Mouse (Mus musculus): ENCODE measurements around the gene Tgfbr1. TPM values are rescaled to one million over a fixed set of nuclear protein-coding genes. Genes with fewer than 3 reads are reported as not detected.
A peak's percentile ranks its signal among the peaks of the same experiment; 100 is the strongest.

Gene Tgfbr1
- total and polyA plus RNA-seq, 3 experiments = 1.7 to 65.1 (median 26.6) TPM

- TF ChIP-seq GATA1 (IDR thresholded peaks at IDR 0.05; ENCODE audit: borderline replicate concordance, low read length) (no peak), GATA2 (IDR thresholded peaks at IDR 0.05; ENCODE audit: borderline replicate concordance, low read depth, low read length) (no peak), POLR2AphosphoS5 (IDR thresholded peaks at IDR 0.05; ENCODE audit: insufficient replicate concordance, low read depth, low read length) (no peak), CTCF (IDR thresholded peaks at IDR 0.05; ENCODE audit: low read depth, low read length) (no peak), TAL1 (conservative IDR thresholded peaks at IDR 0.05; ENCODE audit: low read depth, low read length) (no peak)
- Histone ChIP-seq H3K27me3 (ENCODE audit: insufficient read depth, low read length) (peaks cover 2% of the 10 kb centered on the region; the same call in 1 of the 2 replicates), H3K36me3 (replicated peaks) (no peaks in the 10 kb centered on the region), H3K9me3 (replicated peaks) (no peaks in the 10 kb centered on the region), H3K4me1 (ENCODE audit: insufficient read depth, low read depth, low read length) (no peaks in the 10 kb centered on the region), H3K4me3 (ENCODE audit: low read depth, low read length) (no peak overlapping the region)
- no peak for DNase-seq (ENCODE audit: low spot score)
- ATAC-seq (ENCODE audit: extremely low read depth, insufficient number of reproducible peaks, low FRiP score, poor library complexity, severe bottlenecking) = no peak
Observed at GRCm38 (mm10) chr4:47336941-47337600, 16.0 kb upstream of the Tgfbr1 start.

- Histone ChIP-seq H3K27me3 (ENCODE audit: insufficient read depth, low read length) (peaks cover 7% of the 10 kb centered on the region), H3K9me3 (replicated peaks) (no peaks in the 10 kb centered on the region), H3K4me1 (ENCODE audit: insufficient read depth, low read depth, low read length) (0 out of 2 replicates have a peak, but pooled peaks cover 4% of the 10 kb centered on the region), H3K36me3 (replicated peaks) (no peaks in the 10 kb centered on the region), H3K4me3 (ENCODE audit: low read depth, low read length) (no peak overlapping the region)
- no peak for ATAC-seq (ENCODE audit: extremely low read depth, insufficient number of reproducible peaks, low FRiP score, poor library complexity, severe bottlenecking)
- no peak for TF ChIP-seq GATA1 (IDR thresholded peaks at IDR 0.05; ENCODE audit: borderline replicate concordance, low read length)
- TF ChIP-seq CTCF (IDR thresholded peaks at IDR 0.05; ENCODE audit: low read depth, low read length) = no peak
- TF ChIP-seq GATA2 (IDR thresholded peaks at IDR 0.05; ENCODE audit: borderline replicate concordance, low read depth, low read length) = no peak
- TF ChIP-seq TAL1 (conservative IDR thresholded peaks at IDR 0.05; ENCODE audit: low read depth, low read length) = no peak
- no peak for TF ChIP-seq POLR2AphosphoS5 (IDR thresholded peaks at IDR 0.05; ENCODE audit: insufficient replicate concordance, low read depth, low read length)
- DNase-seq (ENCODE audit: low spot score) = no peak
Observed at GRCm38 (mm10) chr4:47342632-47343031, 10.4 kb upstream of the Tgfbr1 start.

- TF ChIP-seq CTCF (IDR thresholded peaks at IDR 0.05; ENCODE audit: low read depth, low read length) (no peak), POLR2AphosphoS5 (IDR thresholded peaks at IDR 0.05; ENCODE audit: insufficient replicate concordance, low read depth, low read length) (no peak), GATA1 (IDR thresholded peaks at IDR 0.05; ENCODE audit: borderline replicate concordance, low read length) (no peak), TAL1 (conservative IDR thresholded peaks at IDR 0.05; ENCODE audit: low read depth, low read length) (no peak), GATA2 (IDR thresholded peaks at IDR 0.05; ENCODE audit: borderline replicate concordance, low read depth, low read length) (no peak)
- ATAC-seq (ENCODE audit: extremely low read depth, insufficient number of reproducible peaks, low FRiP score, poor library complexity, severe bottlenecking) (peak; percentile 71), DNase-seq (ENCODE audit: low spot score) (no peak)
- Histone ChIP-seq H3K4me1 (ENCODE audit: insufficient read depth, low read depth, low read length) (peaks cover 9% of the 10 kb centered on the region), H3K9me3 (replicated peaks) (no peaks in the 10 kb centered on the region), H3K36me3 (replicated peaks) (no peaks in the 10 kb centered on the region), H3K27me3 (ENCODE audit: insufficient read depth, low read length) (peaks cover 20% of the 10 kb centered on the region), H3K4me3 (ENCODE audit: low read depth, low read length) (no peak overlapping the region)
Observed at GRCm38 (mm10) chr4:47347022-47347421, 6.0 kb upstream of the Tgfbr1 start.

GRCm38 (mm10) chr4:47349759-47350158, 3.3 kb upstream of the Tgfbr1 start:
- H3K9me3 ChIP-seq (replicated peaks) = no peaks in the 10 kb centered on the region
- ATAC-seq (ENCODE audit: extremely low read depth, insufficient number of reproducible peaks, low FRiP score, poor library complexity, severe bottlenecking) (no peak), DNase-seq (ENCODE audit: low spot score) (no peak)
- H3K4me1 ChIP-seq (ENCODE audit: insufficient read depth, low read depth, low read length) = peaks cover 19% of the 10 kb centered on the region
- H3K36me3 ChIP-seq (replicated peaks) = no peaks in the 10 kb centered on the region
- peaks cover 17% of the 10 kb centered on the region for H3K27me3 ChIP-seq (ENCODE audit: insufficient read depth, low read length)
- H3K4me3 ChIP-seq (ENCODE audit: low read depth, low read length) = no peak overlapping the region
- TF ChIP-seq CTCF (IDR thresholded peaks at IDR 0.05; ENCODE audit: low read depth, low read length) (no peak), GATA2 (IDR thresholded peaks at IDR 0.05; ENCODE audit: borderline replicate concordance, low read depth, low read length) (no peak), TAL1 (conservative IDR thresholded peaks at IDR 0.05; ENCODE audit: low read depth, low read length) (no peak), POLR2AphosphoS5 (IDR thresholded peaks at IDR 0.05; ENCODE audit: insufficient replicate concordance, low read depth, low read length) (no peak)

GRCm38 (mm10) chr4:47351386-47352049, 1.5 kb upstream of the Tgfbr1 start:
- Histone ChIP-seq H3K36me3 (replicated peaks) (no peaks in the 10 kb centered on the region), H3K27me3 (ENCODE audit: insufficient read depth, low read length) (peaks cover 15% of the 10 kb centered on the region), H3K4me1 (ENCODE audit: insufficient read depth, low read depth, low read length) (peaks cover 16% of the 10 kb centered on the region), H3K9me3 (replicated peaks) (no peaks in the 10 kb centered on the region), H3K4me3 (ENCODE audit: low read depth, low read length) (peak overlapping the region; percentile 81; the same call in 1 of the 2 replicates)
- DNase-seq (ENCODE audit: low spot score) (no peak), ATAC-seq (ENCODE audit: extremely low read depth, insufficient number of reproducible peaks, low FRiP score, poor library complexity, severe bottlenecking) (no peak)
- no peak for TF ChIP-seq CTCF (IDR thresholded peaks at IDR 0.05; ENCODE audit: low read depth, low read length)
- TF ChIP-seq GATA1 (IDR thresholded peaks at IDR 0.05; ENCODE audit: borderline replicate concordance, low read length) = no peak
- no peak for TF ChIP-seq GATA2 (IDR thresholded peaks at IDR 0.05; ENCODE audit: borderline replicate concordance, low read depth, low read length)
- no peak for TF ChIP-seq POLR2AphosphoS5 (IDR thresholded peaks at IDR 0.05; ENCODE audit: insufficient replicate concordance, low read depth, low read length)
- TF ChIP-seq TAL1 (conservative IDR thresholded peaks at IDR 0.05; ENCODE audit: low read depth, low read length) = no peak

GRCm38 (mm10) chr4:47352061-47352661, 861 bp upstream of the Tgfbr1 start:
- Histone ChIP-seq H3K4me1 (ENCODE audit: insufficient read depth, low read depth, low read length) (peaks cover 16% of the 10 kb centered on the region), H3K36me3 (replicated peaks) (no peaks in the 10 kb centered on the region), H3K9me3 (replicated peaks) (no peaks in the 10 kb centered on the region), H3K27me3 (ENCODE audit: insufficient read depth, low read length) (peaks cover 15% of the 10 kb centered on the region), H3K4me3 (ENCODE audit: low read depth, low read length) (peak overlapping the region; percentile 81)
- DNase-seq (ENCODE audit: low spot score) (no peak), ATAC-seq (ENCODE audit: extremely low read depth, insufficient number of reproducible peaks, low FRiP score, poor library complexity, severe bottlenecking) (no peak)
- TF ChIP-seq CTCF (IDR thresholded peaks at IDR 0.05; ENCODE audit: low read depth, low read length) (no peak), POLR2AphosphoS5 (IDR thresholded peaks at IDR 0.05; ENCODE audit: insufficient replicate concordance, low read depth, low read length) (no peak), TAL1 (conservative IDR thresholded peaks at IDR 0.05; ENCODE audit: low read depth, low read length) (no peak), GATA2 (IDR thresholded peaks at IDR 0.05; ENCODE audit: borderline replicate concordance, low read depth, low read length) (no peak)
